Mouse (Mus musculus) lung, embryonic 16.5 days (tissue): ENCODE data around the gene Gm45711. TPM values are rescaled to one million over a fixed set of nuclear protein-coding genes. Genes with fewer than 3 reads are reported as not detected.
"Not testable (repeated sequence)": the region's sequence is repeated elsewhere in the genome, so short reads cannot be mapped to it uniquely, and the experiment has no call there.

ENCODE experiments used
- ATAC-seq: fragments of 200-750 bp; cut with Nextera tagmentation; 2 replicates; pipeline ENCODE4 v1.8.0; 2017; ENCODE audit warnings: low read depth, mild to moderate bottlenecking, moderate library complexity
- H3K27ac ChIP-seq: fragments of 300-500 bp; sonication (generic); 2 replicates; pipeline ENCODE4 v1.5.1; 2014; ENCODE audit warnings: mild to moderate bottlenecking, control low read depth, low read length
- H3K27me3 ChIP-seq: fragments of 300-500 bp; sonication (generic); 2 replicates; pipeline ENCODE4 v1.6.1; 2014; ENCODE audit warnings: low read depth, low read length, mixed read lengths; ENCODE audit not compliant: control insufficient read depth, insufficient read depth
- H3K36me3 ChIP-seq: fragments of 300-500 bp; sonication (generic); 2 replicates; pipeline ENCODE4 v1.6.1; 2014; ENCODE audit warnings: low read length; ENCODE audit not compliant: control insufficient read depth, insufficient read depth
- H3K4me1 ChIP-seq: fragments of 300-500 bp; sonication (generic); replicated peaks from 2 replicates; pipeline ENCODE4 v1.6.1; 2014; ENCODE audit warnings: low read length, mixed read lengths; ENCODE audit not compliant: control insufficient read depth, insufficient read depth
- H3K4me2 ChIP-seq: fragments of 300-500 bp; sonication (generic); 2 replicates; pipeline ENCODE4 v1.6.1; 2014; ENCODE audit warnings: low read depth, low read length, control low read depth
- H3K4me3 ChIP-seq: fragments of 300-500 bp; sonication (generic); 2 replicates; pipeline ENCODE4 v1.5.1; 2014; ENCODE audit warnings: mild to moderate bottlenecking, low read length, control low read depth
- H3K9ac ChIP-seq: fragments of 300-500 bp; sonication (generic); 2 replicates; pipeline ENCODE4 v1.6.1; 2014; ENCODE audit warnings: low read length, control low read depth
- H3K9me3 ChIP-seq: fragments of 300-500 bp; sonication (generic); 2 replicates; pipeline ENCODE4 v1.6.1; 2016; ENCODE audit warnings: low read length; ENCODE audit not compliant: control insufficient read depth
- WGBS: fragments of 180-500 bp; shearing (Covaris S2); extraction: QIAGEN DNeasy Blood & Tissue Kit; methylation state at CpG from one replicate; pipeline ENCODE4 v1.1.7; 2014; 5-methylcytosine and 5-hydroxymethylcytosine counted together
- polyA plus RNA-seq: library from polyadenylated mRNA; unstranded; fragments of >200 nt; fragmentation: Nextera tagmentation; extraction: Ambion mirVana; gene quantifications from 2 replicates; pipeline ENCODE4 v1.2.1, GENCODE M21; 2015

Gm45711 gene
- not detected in 2 replicates for polyA plus RNA-seq

GRCm38 (mm10) chr8:104309441-104310155 is at the start of gene Gm45711, which contains the start of gene Cmtm1:
Gene Gm45711 (minus strand): TSS chr8:104310081.
Gene Cmtm1 (minus strand): TSS chr8:104310145.
- not testable (repeated sequence) for H3K36me3 ChIP-seq, H3K9me3 ChIP-seq, ATAC-seq, H3K4me3 ChIP-seq, H3K4me1 ChIP-seq, H3K27ac ChIP-seq, H3K4me2 ChIP-seq, H3K27me3 ChIP-seq, H3K9ac ChIP-seq
- 88% methylated on average over 36 of the region's 36 CpGs for WGBS

GRCm38 (mm10) chr8:104358637-104359036 is 48.8 kb upstream of the Gm45711 start:
- no peak for ATAC-seq
- Histone ChIP-seq H3K27ac (no peak overlapping the region), H3K4me2 (no peak overlapping the region), H3K36me3 (no peaks in the 10 kb centered on the region), H3K9me3 (no peaks in the 10 kb centered on the region), H3K4me3 (no peak overlapping the region), H3K27me3 (no peaks in the 10 kb centered on the region), H3K9ac (no peak overlapping the region), H3K4me1 (no peaks in the 10 kb centered on the region)
- 79% methylated on average over 3 of the region's 3 CpGs for WGBS

GRCm38 (mm10) chr8:104354504-104354903 is 44.6 kb upstream of the Gm45711 start:
- H3K4me1 ChIP-seq: no peaks in the 10 kb centered on the region
- WGBS: 92% methylated on average over 10 of the region's 10 CpGs
- H3K4me2 ChIP-seq: no peak overlapping the region
- ATAC-seq: no peak
- no peaks in the 10 kb centered on the region for H3K9me3 ChIP-seq
- H3K9ac ChIP-seq: no peak overlapping the region
- H3K27me3 ChIP-seq: no peaks in the 10 kb centered on the region
- no peaks in the 10 kb centered on the region; the same call in 1 of the 2 replicates for H3K36me3 ChIP-seq
- no peak overlapping the region for H3K4me3 ChIP-seq
- no peak overlapping the region for H3K27ac ChIP-seq

GRCm38 (mm10) chr8:104353186-104353585 is 43.3 kb upstream of the Gm45711 start:
- Histone ChIP-seq H3K27me3 (no peaks in the 10 kb centered on the region), H3K4me2 (no peak overlapping the region), H3K36me3 (no peaks in the 10 kb centered on the region; the same call in 1 of the 2 replicates), H3K27ac (no peak overlapping the region), H3K4me1 (no peaks in the 10 kb centered on the region), H3K4me3 (no peak overlapping the region), H3K9ac (no peak overlapping the region), H3K9me3 (no peaks in the 10 kb centered on the region)
- ATAC-seq: no peak
- WGBS: 64% methylated on average over 5 of the region's 5 CpGs

GRCm38 (mm10) chr8:104350047-104350446 is 40.2 kb upstream of the Gm45711 start:
- Histone ChIP-seq H3K4me1 (no peaks in the 10 kb centered on the region), H3K4me3 (no peak overlapping the region), H3K4me2 (no peak overlapping the region), H3K27me3 (no peaks in the 10 kb centered on the region), H3K27ac (no peak overlapping the region), H3K9me3 (no peaks in the 10 kb centered on the region), H3K36me3 (peaks cover 2% of the 10 kb centered on the region; the same call in 1 of the 2 replicates), H3K9ac (no peak overlapping the region)
- no peak for ATAC-seq
- WGBS: 69% methylated on average over 13 of the region's 13 CpGs

- peaks cover 2% of the 10 kb centered on the region; the same call in 1 of the 2 replicates for H3K36me3 ChIP-seq
- WGBS: 71% methylated on average over 5 of the region's 5 CpGs
Measured at GRCm38 (mm10) chr8:104348971-104349370, 39.1 kb upstream of the Gm45711 start.

GRCm38 (mm10) chr8:104346706-104347105 is 36.8 kb upstream of the Gm45711 start:
- Histone ChIP-seq H3K4me3 (no peak overlapping the region), H3K9me3 (no peaks in the 10 kb centered on the region), H3K36me3 (peaks cover 2% of the 10 kb centered on the region; the same call in 1 of the 2 replicates), H3K4me1 (peaks cover 6% of the 10 kb centered on the region), H3K4me2 (no peak overlapping the region), H3K27me3 (no peaks in the 10 kb centered on the region), H3K27ac (no peak overlapping the region), H3K9ac (no peak overlapping the region)
- WGBS: 56% methylated on average over 12 of the region's 12 CpGs
- no peak for ATAC-seq

More at GRCm38 (mm10) chr8:104348971-104349370, 39.1 kb upstream of the Gm45711 start:
- Histone ChIP-seq H3K4me2 (no peak overlapping the region), H3K4me1 (no peaks in the 10 kb centered on the region), H3K27me3 (no peaks in the 10 kb centered on the region), H3K9me3 (no peaks in the 10 kb centered on the region), H3K27ac (no peak overlapping the region), H3K9ac (no peak overlapping the region), H3K4me3 (no peak overlapping the region)
- no peak for ATAC-seq

- 80% methylated on average over 5 of the region's 5 CpGs for WGBS
- no peaks in the 10 kb centered on the region for H3K27me3 ChIP-seq
Measured at GRCm38 (mm10) chr8:104344622-104345021, 34.7 kb upstream of the Gm45711 start.

GRCm38 (mm10) chr8:104343957-104344356 is 34.1 kb upstream of the Gm45711 start:
- Histone ChIP-seq H3K4me3 (no peak overlapping the region), H3K36me3 (peaks cover 2% of the 10 kb centered on the region; the same call in 1 of the 2 replicates), H3K27ac (no peak overlapping the region), H3K4me1 (peaks cover 17% of the 10 kb centered on the region), H3K9ac (no peak overlapping the region), H3K4me2 (no peak overlapping the region), H3K9me3 (no peaks in the 10 kb centered on the region), H3K27me3 (no peaks in the 10 kb centered on the region)
- 0 out of 2 replicates have a peak, but pooled peaks have one; percentile 15 for ATAC-seq
- 12% methylated on average over 7 of the region's 7 CpGs for WGBS

More at GRCm38 (mm10) chr8:104344622-104345021, 34.7 kb upstream of the Gm45711 start:
- Histone ChIP-seq H3K36me3 (peaks cover 2% of the 10 kb centered on the region; the same call in 1 of the 2 replicates), H3K9me3 (no peaks in the 10 kb centered on the region), H3K9ac (no peak overlapping the region), H3K27ac (no peak overlapping the region), H3K4me2 (no peak overlapping the region), H3K4me1 (peaks cover 14% of the 10 kb centered on the region), H3K4me3 (no peak overlapping the region)
- no peak for ATAC-seq
